Mouse (Mus musculus): ENCODE measurements around the gene Gm44790.
"Not testable (repeated sequence)": the region's sequence is repeated elsewhere in the genome, so short reads cannot be mapped to it uniquely, and the experiment has no call there.

The Gm44790 gene

GRCm38 (mm10) chr6:86476931-86477330 is 50.5 kb downstream of the Gm44790 start:
- DNase-seq = no peak

DNA sequence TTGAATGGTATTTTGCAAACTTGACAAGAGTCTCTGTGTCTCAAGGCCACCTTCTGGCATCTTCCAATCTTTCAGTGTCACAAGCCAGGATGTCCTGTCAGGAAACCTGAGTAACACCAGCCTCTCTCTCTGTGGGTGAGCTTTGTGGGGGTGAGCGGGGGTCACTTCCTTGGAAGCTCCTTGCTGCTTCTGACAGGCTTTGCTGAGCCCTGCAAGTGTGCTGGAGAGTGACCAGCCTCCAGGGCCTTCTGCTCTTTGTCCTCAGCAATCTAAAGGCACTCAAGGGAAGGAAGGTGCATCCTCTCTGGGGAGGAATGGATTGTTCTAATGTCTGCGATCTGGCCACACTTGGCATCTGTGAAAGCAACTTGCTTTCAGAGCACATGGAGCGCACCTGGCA is 52.9 kb downstream of the Gm44790 start:
- peak; percentile 50 for DNase-seq

DNA sequence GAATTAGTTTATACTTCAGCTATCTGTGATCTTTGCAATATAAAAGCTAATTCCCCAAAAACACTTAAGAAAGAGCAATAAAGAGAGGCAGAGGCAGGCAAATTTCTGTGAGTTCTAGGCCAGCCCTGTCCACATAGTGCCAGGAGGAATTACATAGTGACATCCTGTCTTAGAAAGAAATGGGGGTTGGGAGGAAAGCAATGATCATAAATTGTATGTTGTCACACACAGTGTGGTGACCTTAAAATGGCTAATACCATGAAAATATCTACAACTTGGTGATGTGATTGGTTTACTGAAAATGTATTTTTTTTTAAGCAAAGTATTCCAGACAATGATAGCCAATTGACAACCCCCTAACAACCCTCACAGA is 53.3 kb downstream of the Gm44790 start:
- no peak for DNase-seq

DNA sequence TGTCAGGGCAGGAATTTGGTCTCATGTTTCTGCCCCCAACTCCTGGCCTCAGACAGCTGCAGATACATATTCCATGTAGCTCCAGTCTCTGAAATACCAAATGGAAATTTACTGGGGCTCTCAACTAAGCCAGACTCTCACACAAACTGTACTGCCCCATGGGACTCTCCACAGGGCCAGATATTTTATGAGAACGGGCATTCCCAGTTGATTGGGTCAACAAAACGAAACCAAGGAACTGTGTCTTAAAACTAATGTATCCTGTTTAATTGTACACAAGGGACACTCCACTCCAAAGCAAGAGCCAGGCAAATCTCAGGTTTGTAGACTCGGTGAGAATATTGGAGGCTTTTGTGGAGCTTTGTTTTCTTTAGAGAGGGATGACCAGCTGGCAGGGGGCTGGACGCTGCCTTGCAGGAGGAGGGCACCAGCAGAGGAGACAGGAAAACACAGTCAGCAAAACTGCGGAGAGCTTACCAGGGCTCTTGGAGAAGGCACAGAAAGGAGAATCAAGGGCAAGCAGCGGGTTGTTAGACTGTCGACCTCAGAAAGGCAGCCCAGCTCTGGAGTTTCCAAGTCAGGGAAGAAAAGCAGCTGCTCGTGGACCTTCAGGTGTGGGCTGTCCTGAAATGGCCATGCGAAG is 53.9 kb downstream of the Gm44790 start:
- DNase-seq = peak; percentile 73

DNA sequence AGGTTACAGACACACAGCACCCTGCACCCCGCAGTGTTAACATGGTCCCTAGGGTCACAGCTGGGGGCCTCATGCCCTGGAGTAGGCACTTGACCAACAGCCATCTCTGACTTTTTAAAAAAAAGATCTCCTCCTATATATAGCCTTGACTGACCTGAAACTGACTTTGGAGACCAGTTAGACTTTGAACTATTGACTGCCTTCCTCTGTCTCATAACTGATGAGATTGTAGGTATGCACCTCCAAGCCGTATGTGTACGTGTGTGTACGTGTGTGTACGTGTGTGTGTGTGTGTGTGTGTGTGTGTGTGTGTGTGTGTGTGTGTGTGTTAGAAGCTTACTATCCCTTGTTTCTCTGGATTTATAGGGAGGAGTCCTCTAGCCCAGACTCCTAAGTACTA is 55.4 kb downstream of the Gm44790 start:
- DNase-seq = no peak

- peak; percentile 46 for DNase-seq
Observed at GRCm38 (mm10) chr6:86485943-86486640, 59.6 kb downstream of the Gm44790 start.

- peak; percentile 67 for DNase-seq
Observed at GRCm38 (mm10) chr6:86487358-86488148, 61.1 kb downstream of the Gm44790 start.

- DNase-seq = no peak
Observed at GRCm38 (mm10) chr6:86488149-86488485, 61.7 kb downstream of the Gm44790 start.

GRCm38 (mm10) chr6:86489945-86490344 is 63.5 kb downstream of the Gm44790 start:
- DNase-seq = no peak

DNA sequence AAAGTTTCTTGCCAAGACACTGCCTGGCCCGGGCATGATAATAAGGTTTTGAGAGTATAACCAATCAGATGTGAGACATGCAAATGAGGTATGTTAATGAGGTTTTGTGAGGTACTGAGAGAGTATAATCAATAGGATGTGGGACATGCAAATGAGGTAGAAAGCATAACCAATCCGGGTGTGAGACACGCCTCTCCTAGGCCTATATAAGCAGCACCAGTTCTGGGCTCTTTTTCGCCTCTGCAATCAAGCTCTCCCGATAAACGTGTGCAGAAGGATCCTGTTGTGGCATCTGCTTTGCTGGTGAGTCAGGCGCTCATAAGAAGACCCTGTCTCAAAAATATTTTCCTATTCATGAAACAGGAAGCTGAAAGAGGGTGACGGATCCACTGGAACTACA is 64.0 kb downstream of the Gm44790 start:
- not testable (repeated sequence) for DNase-seq

DNA sequence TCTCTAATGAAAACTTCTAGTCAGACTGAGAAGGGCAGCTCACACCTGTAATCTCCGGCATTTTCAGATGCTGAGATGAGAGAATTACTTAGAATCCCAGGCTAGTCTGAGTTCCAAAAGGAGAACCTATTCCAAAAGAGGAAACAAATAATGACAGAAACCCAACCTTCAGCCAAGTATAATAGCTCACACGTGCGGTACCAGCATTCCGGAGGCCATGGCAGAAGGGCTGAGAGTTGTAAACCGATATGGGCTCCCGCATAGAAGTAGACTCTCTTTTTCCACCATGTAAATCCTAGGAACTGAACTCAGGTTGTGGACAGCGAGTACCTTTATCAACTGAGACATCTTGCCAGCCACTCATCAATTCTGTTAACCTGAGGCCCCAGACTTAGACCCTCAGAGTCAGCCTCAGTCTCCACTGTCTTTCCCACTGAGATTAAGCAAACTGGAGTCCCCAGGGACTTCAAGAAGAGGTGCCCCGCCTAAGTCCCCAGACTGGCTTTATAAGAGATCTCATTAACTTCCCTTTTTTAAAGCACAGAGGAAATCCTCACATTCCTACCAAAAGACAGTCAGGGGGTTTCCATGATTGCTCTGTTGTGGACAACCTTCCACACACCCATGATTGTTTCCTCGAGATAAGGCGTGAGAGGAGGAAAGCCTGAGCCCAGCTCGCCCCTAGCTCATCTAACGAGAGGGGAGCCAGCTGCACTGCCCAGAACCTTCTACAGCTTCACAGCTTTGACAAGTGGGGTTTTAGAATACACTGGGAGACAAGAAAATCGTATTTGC is 67.2 kb downstream of the Gm44790 start:
- DNase-seq = no peak

- no peak for DNase-seq
Observed at GRCm38 (mm10) chr6:86494767-86495166, 68.3 kb downstream of the Gm44790 start.

All from kidney, adult 18-20 months (tissue).